In genomic region chr7:79934461-79934860, GRCm38 (mm10) we compare ENCODE assay signal across 8 mouse cellular contexts. TPM values are rescaled to one million over a fixed set of nuclear protein-coding genes. Genes with fewer than 3 reads are reported as not detected.
A peak's percentile ranks its signal among the peaks of the same experiment; 100 is the strongest.
DNase-seq lines count a peak whose midpoint lies in the region; ATAC-seq and TF ChIP-seq lines count a peak whose summit lies in the region.

No protein-coding gene starts in this region.

- H3K36me3 ChIP-seq in kidney, embryonic 14.5 days (ENCODE audit: control insufficient read depth, insufficient read depth, low read length): peaks cover 3% of the 10 kb centered on the region; the same call in 1 of the 2 replicates
- peaks cover 10% of the 10 kb centered on the region; the same call in 1 of the 2 replicates for H3K36me3 ChIP-seq in kidney, postnatal 0 days (ENCODE audit: insufficient read depth, low read length)
- no peaks in the 10 kb centered on the region for H3K36me3 ChIP-seq in midbrain, embryonic 14.5 days (ENCODE audit: control insufficient read depth, insufficient read depth, low read length)

- peak overlapping the region; percentile 54 for H3K4me3 ChIP-seq in kidney, embryonic 14.5 days (ENCODE audit: low read length)
- peak overlapping the region; percentile 55 for H3K4me3 ChIP-seq in kidney, postnatal 0 days (replicated peaks; ENCODE audit: low read depth, low read length)
- H3K4me3 ChIP-seq in midbrain, embryonic 14.5 days (replicated peaks; ENCODE audit: low read depth, low read length): peak overlapping the region; percentile 47

- TF ChIP-seq CTCF in kidney, postnatal 0 days (IDR thresholded peaks at IDR 0.05; ENCODE audit: low read depth): no peak

- peaks cover 12% of the 10 kb centered on the region; the same call in 1 of the 2 replicates for H3K4me1 ChIP-seq in kidney, embryonic 14.5 days (ENCODE audit: control insufficient read depth, insufficient read depth, low read length)
- H3K4me1 ChIP-seq in kidney, postnatal 0 days (replicated peaks; ENCODE audit: insufficient read depth, low read length): no peaks in the 10 kb centered on the region
- peaks cover 11% of the 10 kb centered on the region for H3K4me1 ChIP-seq in midbrain, embryonic 14.5 days (ENCODE audit: control insufficient read depth, insufficient read depth, low read length)

- WGBS in kidney, embryonic 14.5 days: 44% methylated on average over 5 of the region's 5 CpGs
- 30% methylated on average over 5 of the region's 5 CpGs for WGBS in kidney, postnatal 0 days
- 39% methylated on average over 5 of the region's 5 CpGs for WGBS in midbrain, embryonic 14.5 days

- H3K9me3 ChIP-seq in kidney, embryonic 14.5 days (ENCODE audit: control insufficient read depth, low read length): no peaks in the 10 kb centered on the region
- no peaks in the 10 kb centered on the region for H3K9me3 ChIP-seq in kidney, postnatal 0 days (replicated peaks; ENCODE audit: low read length)
- no peaks in the 10 kb centered on the region for H3K9me3 ChIP-seq in midbrain, embryonic 14.5 days (ENCODE audit: control insufficient read depth, low read length)

- intact Hi-C loops in gastrocnemius, postnatal 14 days (cut with DNase I; ENCODE audit: low total_unique reads): no loop called here

- H3K4me2 ChIP-seq in kidney, embryonic 14.5 days (replicated peaks; ENCODE audit: low read depth, low read length): peak overlapping the region; percentile 74
- peak overlapping the region; percentile 79 for H3K4me2 ChIP-seq in kidney, postnatal 0 days (ENCODE audit: low read length)
- peak overlapping the region; percentile 75 for H3K4me2 ChIP-seq in midbrain, embryonic 14.5 days (ENCODE audit: low read length)

- peak overlapping the region; percentile 66; the same call in 1 of the 2 replicates for H3K27ac ChIP-seq in kidney, embryonic 14.5 days (ENCODE audit: low read depth, low read length)
- peak overlapping the region; percentile 87 for H3K27ac ChIP-seq in kidney, postnatal 0 days
- peak overlapping the region; percentile 52; the same call in 1 of the 2 replicates for H3K27ac ChIP-seq in midbrain, embryonic 14.5 days (replicated peaks; ENCODE audit: low read depth, low read length)

- ATAC-seq in kidney, embryonic 14.5 days (ENCODE audit: low FRiP score, low TSS enrichment): no peak; the same call in 1 of the 2 replicates
- no peak for ATAC-seq in kidney, postnatal 0 days (replicated peaks; ENCODE audit: low FRiP score, low read depth)
- ATAC-seq in midbrain, embryonic 14.5 days (ENCODE audit: low FRiP score, low TSS enrichment): no peak

- no peak for DNase-seq in kidney, adult 8-10 months
- DNase-seq in brain, adult 2 months (ENCODE audit: low read depth, low spot score): peak; percentile 73
- DNase-seq in gastrocnemius, postnatal 14 days: peak; percentile 13
- peak; percentile 48 for DNase-seq in kidney, postnatal 0 days (ENCODE audit: low spot score)
- DNase-seq in midbrain, embryonic 14.5 days: peak; percentile 30
- DNase-seq in thymus, adult 18-20 months: no peak
- no peak for DNase-seq in right cerebral cortex, postnatal 14 days

- H3K27me3 ChIP-seq in kidney, embryonic 14.5 days (ENCODE audit: control insufficient read depth, insufficient read depth, low read length): no peaks in the 10 kb centered on the region
- no peaks in the 10 kb centered on the region for H3K27me3 ChIP-seq in kidney, postnatal 0 days (ENCODE audit: insufficient read depth, low read length)
- H3K27me3 ChIP-seq in midbrain, embryonic 14.5 days (ENCODE audit: control insufficient read depth, insufficient read depth, low read length): no peaks in the 10 kb centered on the region

- H3K9ac ChIP-seq in kidney, embryonic 14.5 days (ENCODE audit: low read depth, low read length): peak overlapping the region; percentile 66
- peak overlapping the region; percentile 71 for H3K9ac ChIP-seq in kidney, postnatal 0 days (ENCODE audit: low read depth, low read length)
- H3K9ac ChIP-seq in midbrain, embryonic 14.5 days (replicated peaks; ENCODE audit: low read length): peak overlapping the region; percentile 64

RNA-seq across cellular contexts. Expression of gene Arpin, which starts 0.7 kb away (rescaled TPM):
- polyA plus RNA-seq in kidney, embryonic 14.5 days (2014; fragmentation: Nextera tagmentation; extraction: Ambion mirVana): 28.5 and 35.5 TPM in 2 replicates
- total RNA-seq in gastrocnemius, postnatal 14 days (2021): 1 to 10 TPM; 4.9 to 6.1 TPM
- 30.6 and 34.4 TPM in 2 replicates for polyA plus RNA-seq in kidney, postnatal 0 days (2015; fragmentation: Nextera tagmentation; extraction: Ambion mirVana)
- 15.4 and 17.9 TPM in 2 replicates for polyA plus RNA-seq in midbrain, embryonic 14.5 days (2014; fragmentation: Nextera tagmentation; extraction: Ambion mirVana)

RNA-seq across cellular contexts. Expression of gene Ap3s2, which starts 14.0 kb away (rescaled TPM):
- polyA plus RNA-seq in kidney, embryonic 14.5 days (2014; fragmentation: Nextera tagmentation; extraction: Ambion mirVana): 33.9 and 39.3 TPM in 2 replicates
- 10 to 100 TPM; 18.3 to 20.0 TPM for total RNA-seq in gastrocnemius, postnatal 14 days (2021)
- polyA plus RNA-seq in kidney, postnatal 0 days (2015; fragmentation: Nextera tagmentation; extraction: Ambion mirVana): 31.5 and 37.7 TPM in 2 replicates
- polyA plus RNA-seq in midbrain, embryonic 14.5 days (2014; fragmentation: Nextera tagmentation; extraction: Ambion mirVana): 43.6 and 51.1 TPM in 2 replicates

Comparison
In these comparisons a context has a peak if more than half of its experiments do, and no peak if none do; other contexts are left out.
1. DNase-seq: peak in brain, adult 2 months (single experiment), gastrocnemius, postnatal 14 days (single experiment), kidney, postnatal 0 days (single experiment) and midbrain, embryonic 14.5 days (single experiment); none in kidney, adult 8-10 months (0 of 2), thymus, adult 18-20 months (0 of 2) and right cerebral cortex, postnatal 14 days (single experiment).
2. Peak in every context shown above with its lines, with median percentiles within 50 percentile points of each other: H3K27ac ChIP-seq, H3K4me2 ChIP-seq, H3K4me3 ChIP-seq and H3K9ac ChIP-seq.